15 mouse cellular contexts compared by ENCODE assay signal in genomic region chr19:17255511-17255910, GRCm38 (mm10).
"Had no signal": no experiment of that assay in that cellular context is flagged by ENCODE, and none has a peak within 500 bp of the region (broad histone marks: within the 10 kb centered on the region; RNA-seq: fewer than 3 reads in every experiment).

No protein-coding gene starts in this region.

- H3K27ac ChIP-seq: left cerebral cortex, adult 2 months; limb, embryonic 10.5 days; liver, embryonic 15.5 days; midbrain, embryonic 15.5 days; neural tube, embryonic 13.5 days had no signal

- H3K36me3 ChIP-seq: limb, embryonic 10.5 days; liver, embryonic 15.5 days; midbrain, embryonic 15.5 days; neural tube, embryonic 13.5 days had no signal

- DNase-seq: kidney, adult 9 months; kidney, postnatal 10 days; lung, adult 2 months; lung, postnatal 10 days; lung, postnatal 4 days; right cerebral cortex, postnatal 14 days; thymus, adult 18-20 months; thymus, postnatal 14 days had no signal

- ATAC-seq: intestine, postnatal 0 days; midbrain, embryonic 15.5 days had no signal

- H3K4me3 ChIP-seq: left cerebral cortex, adult 2 months; limb, embryonic 10.5 days; liver, embryonic 15.5 days; midbrain, embryonic 15.5 days; neural tube, embryonic 13.5 days had no signal

- H3K9me3 ChIP-seq: limb, embryonic 10.5 days; liver, embryonic 15.5 days; midbrain, embryonic 15.5 days; neural tube, embryonic 13.5 days had no signal

- H3K4me1 ChIP-seq: midbrain, embryonic 15.5 days had no signal

- H3K9ac ChIP-seq: liver, embryonic 15.5 days; midbrain, embryonic 15.5 days; neural tube, embryonic 13.5 days had no signal

- H3K27me3 ChIP-seq: liver, embryonic 15.5 days; midbrain, embryonic 15.5 days; neural tube, embryonic 13.5 days had no signal

- H3K4me2 ChIP-seq: liver, embryonic 11.5 days; liver, embryonic 15.5 days; midbrain, embryonic 15.5 days; neural tube, embryonic 13.5 days had no signal
